21 mouse cellular contexts compared by ENCODE assay signal in genomic region chr11:70572348-70572902, GRCm38 (mm10). TPM values are rescaled to one million over a fixed set of nuclear protein-coding genes. Genes with fewer than 3 reads are reported as not detected.
A peak's percentile ranks its signal among the peaks of the same experiment; 100 is the strongest.
DNase-seq lines count a peak whose midpoint lies in the region; ATAC-seq lines count a peak whose summit lies in the region.
"Had no signal": no experiment of that assay in that cellular context is flagged by ENCODE, and none has a peak within 500 bp of the region (broad histone marks: within the 10 kb centered on the region; RNA-seq: fewer than 3 reads in every experiment).

No protein-coding gene starts in this region.

- no peak overlapping the region for H3K4me3 ChIP-seq in heart, embryonic 11.5 days (ENCODE audit: low read depth, low read length)
- H3K4me3 ChIP-seq in liver, embryonic 11.5 days (ENCODE audit: low read depth, low read length), result no peak overlapping the region
- no peak overlapping the region for H3K4me3 ChIP-seq in liver, embryonic 15.5 days (replicated peaks)
- no peak overlapping the region for H3K4me3 ChIP-seq in stomach, embryonic 16.5 days (replicated peaks; ENCODE audit: low read length)
- H3K4me3 ChIP-seq: embryonic facial prominence, embryonic 12.5 days; forebrain, embryonic 12.5 days; limb, embryonic 15.5 days had no signal

- no peak for DNase-seq in heart, adult 8-10 months (ENCODE audit: low spot score)
- DNase-seq in liver, embryonic 11.5 days (ENCODE audit: low spot score), result no peak
- no peak for DNase-seq in liver
- DNase-seq in right cerebral cortex, adult 18-20 months, result no peak
- no peak for DNase-seq in B cell, adult 2 months
- DNase-seq: adrenal gland, postnatal 14 days; cerebellum, postnatal 36 days; heart, adult 18-20 months; heart, postnatal 36 days; kidney, postnatal 36 days; lung, postnatal 4 days; right cerebral cortex, postnatal 25 days; thymus, postnatal 36 days had no signal

- peaks cover 12% of the 10 kb centered on the region for H3K4me1 ChIP-seq in heart, embryonic 11.5 days (ENCODE audit: control insufficient read depth, insufficient read depth, low read length)
- peaks cover 35% of the 10 kb centered on the region for H3K4me1 ChIP-seq in liver, embryonic 11.5 days (replicated peaks; ENCODE audit: control insufficient read depth, insufficient read depth, low read length)
- H3K4me1 ChIP-seq in liver, embryonic 15.5 days (replicated peaks), result peaks cover 57% of the 10 kb centered on the region
- H3K4me1 ChIP-seq in stomach, embryonic 16.5 days (ENCODE audit: control insufficient read depth, insufficient read depth, low read length), result peaks cover 24% of the 10 kb centered on the region

- WGBS in heart, embryonic 11.5 days (ENCODE audit: insufficient replicate concordance), result 40% methylated on average over 5 of the region's 5 CpGs
- WGBS in liver, embryonic 11.5 days, result 45% methylated on average over 5 of the region's 5 CpGs
- WGBS in liver, embryonic 15.5 days (ENCODE audit: insufficient replicate concordance), result 35% methylated on average over 5 of the region's 5 CpGs
- 46% methylated on average over 5 of the region's 5 CpGs for WGBS in stomach, embryonic 16.5 days

- H3K4me2 ChIP-seq in heart, embryonic 11.5 days, result peak overlapping the region; percentile 10
- peak overlapping the region; percentile 15 for H3K4me2 ChIP-seq in liver, embryonic 11.5 days
- peak overlapping the region; percentile 25 for H3K4me2 ChIP-seq in liver, embryonic 15.5 days
- H3K4me2 ChIP-seq in stomach, embryonic 16.5 days (ENCODE audit: low read depth, low read length), result no peak overlapping the region
- H3K4me2 ChIP-seq: embryonic facial prominence, embryonic 12.5 days; limb, embryonic 15.5 days had no signal

- H3K9me3 ChIP-seq in heart, embryonic 11.5 days (replicated peaks; ENCODE audit: control insufficient read depth, low read length), result no peaks in the 10 kb centered on the region
- H3K9me3 ChIP-seq in liver, embryonic 11.5 days (ENCODE audit: control insufficient read depth, low read length), result no peaks in the 10 kb centered on the region
- no peaks in the 10 kb centered on the region for H3K9me3 ChIP-seq in liver, embryonic 15.5 days (replicated peaks)
- no peaks in the 10 kb centered on the region for H3K9me3 ChIP-seq in stomach, embryonic 16.5 days (replicated peaks; ENCODE audit: control insufficient read depth, low read length)
- H3K9me3 ChIP-seq: embryonic facial prominence, embryonic 12.5 days; forebrain, embryonic 12.5 days; limb, embryonic 15.5 days had no signal

- no peak; the same call in 1 of the 2 replicates for ATAC-seq in heart, embryonic 11.5 days (replicated peaks; ENCODE audit: insufficient number of reproducible peaks, low FRiP score, low TSS enrichment)
- ATAC-seq in liver, embryonic 11.5 days (replicated peaks; ENCODE audit: low FRiP score), result no peak; the same call in 1 of the 2 replicates
- ATAC-seq in liver, embryonic 15.5 days (ENCODE audit: insufficient read depth), result no peak
- no peak for ATAC-seq in stomach, embryonic 16.5 days (ENCODE audit: insufficient read depth, low FRiP score)

- no peaks in the 10 kb centered on the region for H3K36me3 ChIP-seq in heart, embryonic 11.5 days (ENCODE audit: control insufficient read depth, insufficient read depth, low read length)
- H3K36me3 ChIP-seq in liver, embryonic 11.5 days (ENCODE audit: control insufficient read depth, insufficient read depth, low read length), result no peaks in the 10 kb centered on the region
- H3K36me3 ChIP-seq in liver, embryonic 15.5 days (replicated peaks), result no peaks in the 10 kb centered on the region
- H3K36me3 ChIP-seq in stomach, embryonic 16.5 days (ENCODE audit: control insufficient read depth, insufficient read depth, low read length), result no peaks in the 10 kb centered on the region; the same call in 1 of the 2 replicates
- H3K36me3 ChIP-seq: embryonic facial prominence, embryonic 12.5 days had no signal

- H3K27ac ChIP-seq in heart, embryonic 11.5 days (ENCODE audit: low read depth, low read length), result no peak overlapping the region
- 0 out of 2 replicates have a peak overlapping the region, but pooled peaks have one; percentile 2 for H3K27ac ChIP-seq in liver, embryonic 11.5 days (ENCODE audit: low read depth, low read length)
- H3K27ac ChIP-seq in liver, embryonic 15.5 days (replicated peaks), result peak overlapping the region; percentile 25; the same call in 1 of the 2 replicates
- peak overlapping the region; percentile 67 for H3K27ac ChIP-seq in stomach, embryonic 16.5 days (ENCODE audit: low read length)
- H3K27ac ChIP-seq: embryonic facial prominence, embryonic 12.5 days had no signal

- H3K27me3 ChIP-seq in heart, embryonic 11.5 days (ENCODE audit: control insufficient read depth, insufficient read depth, low read length), result no peaks in the 10 kb centered on the region
- H3K27me3 ChIP-seq in liver, embryonic 11.5 days (replicated peaks; ENCODE audit: control insufficient read depth, insufficient read depth, low read length), result no peaks in the 10 kb centered on the region
- no peaks in the 10 kb centered on the region for H3K27me3 ChIP-seq in liver, embryonic 15.5 days
- no peaks in the 10 kb centered on the region for H3K27me3 ChIP-seq in stomach, embryonic 16.5 days (ENCODE audit: control insufficient read depth, insufficient read depth, low read length)
- H3K27me3 ChIP-seq: embryonic facial prominence, embryonic 12.5 days; forebrain, embryonic 12.5 days; limb, embryonic 15.5 days had no signal

- H3K9ac ChIP-seq in heart, embryonic 11.5 days (ENCODE audit: low read depth, low read length), result no peak overlapping the region
- H3K9ac ChIP-seq in liver, embryonic 11.5 days (ENCODE audit: low read depth, low read length), result no peak overlapping the region
- H3K9ac ChIP-seq in liver, embryonic 15.5 days, result no peak overlapping the region
- no peak overlapping the region for H3K9ac ChIP-seq in stomach, embryonic 16.5 days (ENCODE audit: low read length)
- H3K9ac ChIP-seq: embryonic facial prominence, embryonic 12.5 days; forebrain, embryonic 12.5 days; limb, embryonic 15.5 days had no signal

RNA-seq across cellular contexts. Expression of gene Mink1, which starts 9.7 kb away (rescaled TPM):
- 15.1 and 16.1 TPM in 2 replicates for polyA plus RNA-seq in heart, embryonic 11.5 days (2014; fragmentation: Nextera tagmentation; extraction: Ambion mirVana)
- total RNA-seq in heart, adult 8-10 months (2022), result 10 to 100 TPM; 47.8 to 52.8 (median 49.4) TPM
- 15.6 and 16.0 TPM in 2 replicates for polyA plus RNA-seq in liver, embryonic 11.5 days (2014; fragmentation: Nextera tagmentation; extraction: Ambion mirVana)
- polyA plus RNA-seq in liver, embryonic 15.5 days (2015; fragmentation: Nextera tagmentation; extraction: Ambion mirVana), result 4.9 and 6.2 TPM in 2 replicates
- polyA plus RNA-seq in stomach, embryonic 16.5 days (2015; fragmentation: Nextera tagmentation; extraction: Ambion mirVana), result 12.5 and 13.0 TPM in 2 replicates

RNA-seq across cellular contexts. Expression of gene Pld2, which starts 32.6 kb away (rescaled TPM):
- 7.4 and 8.6 TPM in 2 replicates for polyA plus RNA-seq in heart, embryonic 11.5 days (2014; fragmentation: Nextera tagmentation; extraction: Ambion mirVana)
- 1 to 10 TPM; 6.2 to 8.6 (median 8.2) TPM for total RNA-seq in heart, adult 8-10 months (2022)
- polyA plus RNA-seq in liver, embryonic 11.5 days (2014; fragmentation: Nextera tagmentation; extraction: Ambion mirVana), result 2.7 and 3.4 TPM in 2 replicates
- 1.8 TPM in 2 replicates for polyA plus RNA-seq in liver, embryonic 15.5 days (2015; fragmentation: Nextera tagmentation; extraction: Ambion mirVana)
- 17.8 and 21.5 TPM in 2 replicates for polyA plus RNA-seq in stomach, embryonic 16.5 days (2015; fragmentation: Nextera tagmentation; extraction: Ambion mirVana)

RNA-seq across cellular contexts. Expression of gene Gm40193, which starts 39.7 kb away (rescaled TPM):
- not detected in 2 replicates for polyA plus RNA-seq in heart, embryonic 11.5 days (2014; fragmentation: Nextera tagmentation; extraction: Ambion mirVana)
- not detected for total RNA-seq in heart, adult 8-10 months (2022)
- polyA plus RNA-seq in liver, embryonic 11.5 days (2014; fragmentation: Nextera tagmentation; extraction: Ambion mirVana), result not detected in 2 replicates
- polyA plus RNA-seq in liver, embryonic 15.5 days (2015; fragmentation: Nextera tagmentation; extraction: Ambion mirVana), result not detected in 2 replicates
- polyA plus RNA-seq in stomach, embryonic 16.5 days (2015; fragmentation: Nextera tagmentation; extraction: Ambion mirVana), result not detected in 2 replicates
- total RNA-seq: adrenal gland, postnatal 14 days; ES-E14; heart, adult 18-20 months; heart, postnatal 36 days; left cerebral cortex, adult 18-20 months had no signal
- polyA plus RNA-seq: embryonic facial prominence, embryonic 12.5 days; forebrain, embryonic 12.5 days; limb, embryonic 15.5 days had no signal

RNA-seq across cellular contexts. Expression of gene 4930544D05Rik, which starts 43.2 kb away (rescaled TPM):
- not detected in 2 replicates for polyA plus RNA-seq in heart, embryonic 11.5 days (2014; fragmentation: Nextera tagmentation; extraction: Ambion mirVana)
- total RNA-seq in heart, adult 8-10 months (2022), result not detected
- not detected in 2 replicates for polyA plus RNA-seq in liver, embryonic 11.5 days (2014; fragmentation: Nextera tagmentation; extraction: Ambion mirVana)
- polyA plus RNA-seq in liver, embryonic 15.5 days (2015; fragmentation: Nextera tagmentation; extraction: Ambion mirVana), result not detected in 2 replicates
- polyA plus RNA-seq in stomach, embryonic 16.5 days (2015; fragmentation: Nextera tagmentation; extraction: Ambion mirVana), result not detected in 2 replicates
- total RNA-seq: adrenal gland, postnatal 14 days; heart, adult 18-20 months; heart, postnatal 36 days had no signal
- polyA plus RNA-seq: embryonic facial prominence, embryonic 12.5 days; forebrain, embryonic 12.5 days; limb, embryonic 15.5 days had no signal

RNA-seq across cellular contexts. Expression of gene Chrne, which starts 46.6 kb away (rescaled TPM):
- polyA plus RNA-seq in heart, embryonic 11.5 days (2014; fragmentation: Nextera tagmentation; extraction: Ambion mirVana), result not detected in 2 replicates
- not detected for total RNA-seq in heart, adult 8-10 months (2022)
- polyA plus RNA-seq in liver, embryonic 11.5 days (2014; fragmentation: Nextera tagmentation; extraction: Ambion mirVana), result not detected in 2 replicates
- not detected in 2 replicates for polyA plus RNA-seq in liver, embryonic 15.5 days (2015; fragmentation: Nextera tagmentation; extraction: Ambion mirVana)
- 0.37 TPM in 1 of 2 replicates, not detected in the other for polyA plus RNA-seq in stomach, embryonic 16.5 days (2015; fragmentation: Nextera tagmentation; extraction: Ambion mirVana)
- total RNA-seq: adrenal gland, postnatal 14 days; ES-E14; heart, adult 18-20 months; heart, postnatal 36 days had no signal
- polyA plus RNA-seq: embryonic facial prominence, embryonic 12.5 days; forebrain, embryonic 12.5 days; limb, embryonic 15.5 days had no signal
